Mouse (Mus musculus) heart, embryonic 12.5 days (tissue): Measurements from ENCODE around the gene Gse1. TPM values are rescaled to one million over a fixed set of nuclear protein-coding genes. Genes with fewer than 3 reads are reported as not detected.

Experiments used
- ATAC-seq: fragments of 200-750 bp; cut with Nextera tagmentation; 2 replicates; pipeline ENCODE4 v1.8.0; 2017; ENCODE audit warnings: moderate TSS enrichment, moderate library complexity; ENCODE audit not compliant: insufficient number of reproducible peaks, low FRiP score
- H3K27ac ChIP-seq: fragments of 300-500 bp; sonication (generic); 2 replicates; pipeline ENCODE4 v1.5.1; 2016; ENCODE audit warnings: mild to moderate bottlenecking, moderate library complexity; ENCODE audit not compliant: poor library complexity, severe bottlenecking
- H3K27me3 ChIP-seq: fragments of 300-500 bp; sonication (generic); replicated peaks from 2 replicates; pipeline ENCODE4 v1.6.1; 2016; ENCODE audit warnings: mild to moderate bottlenecking, moderate library complexity
- H3K36me3 ChIP-seq: fragments of 300-500 bp; sonication (generic); 2 replicates; pipeline ENCODE4 v1.6.1; 2016; ENCODE audit warnings: mild to moderate bottlenecking, moderate library complexity
- H3K4me1 ChIP-seq: fragments of 300-500 bp; sonication (generic); replicated peaks from 2 replicates; pipeline ENCODE4 v1.6.1; 2016; ENCODE audit warnings: mild to moderate bottlenecking
- H3K4me2 ChIP-seq: fragments of 300-500 bp; sonication (generic); 2 replicates; pipeline ENCODE4 v1.6.1; 2016; ENCODE audit warnings: mild to moderate bottlenecking, moderate library complexity
- H3K4me3 ChIP-seq: fragments of 300-500 bp; sonication (generic); 2 replicates; pipeline ENCODE4 v1.5.1; 2016; ENCODE audit warnings: mild to moderate bottlenecking
- H3K9ac ChIP-seq: fragments of 300-500 bp; sonication (generic); 2 replicates; pipeline ENCODE4 v1.6.1; 2016; ENCODE audit warnings: mild to moderate bottlenecking, moderate library complexity
- H3K9me3 ChIP-seq: fragments of 300-500 bp; sonication (generic); replicated peaks from 2 replicates; pipeline ENCODE4 v1.6.1; 2016; ENCODE audit warnings: mild to moderate bottlenecking, moderate library complexity
- WGBS: fragments of 180-500 bp; shearing (Covaris S2); methylation state at CpG from one replicate; pipeline ENCODE4 v1.1.7; 2016; 5-methylcytosine and 5-hydroxymethylcytosine counted together
- polyA plus RNA-seq: library from polyadenylated mRNA; unstranded; fragments of >200 nt; fragmentation: Nextera tagmentation; extraction: Ambion mirVana; gene quantifications from 2 replicates; pipeline ENCODE4 v1.2.1, GENCODE M21; 2016

The Gse1 gene
- polyA plus RNA-seq, 1 experiment from 2014 or later, result 14.0 TPM

GRCm38 (mm10) chr8:120492193-120492880 is 264.1 kb downstream of the Gse1 start:
- no peak overlapping the region for H3K27ac ChIP-seq

GRCm38 (mm10) chr8:120492881-120493220 is 264.6 kb downstream of the Gse1 start:
- peak overlapping the region; percentile 26 for H3K27ac ChIP-seq
- H3K4me3 ChIP-seq, result no peak overlapping the region
- peak overlapping the region; percentile 92 for H3K4me2 ChIP-seq
- no peaks in the 10 kb centered on the region for H3K9me3 ChIP-seq
- no peaks in the 10 kb centered on the region for H3K36me3 ChIP-seq
- no peaks in the 10 kb centered on the region for H3K27me3 ChIP-seq
- WGBS, result 18% methylated on average over 4 of the region's 4 CpGs
- H3K4me1 ChIP-seq, result peaks cover 81% of the 10 kb centered on the region
- no peak for ATAC-seq
- H3K9ac ChIP-seq, result peak overlapping the region; percentile 17; the same call in 1 of the 2 replicates

More at GRCm38 (mm10) chr8:120492193-120492880, 264.1 kb downstream of the Gse1 start:
- no peak for ATAC-seq
- peaks cover 76% of the 10 kb centered on the region for H3K4me1 ChIP-seq
- 26% methylated on average over 14 of the region's 14 CpGs for WGBS
- H3K9ac ChIP-seq, result peak overlapping the region; percentile 17; the same call in 1 of the 2 replicates
- H3K9me3 ChIP-seq, result no peaks in the 10 kb centered on the region
- no peak overlapping the region for H3K4me3 ChIP-seq
- peak overlapping the region; percentile 92 for H3K4me2 ChIP-seq
- H3K27me3 ChIP-seq, result no peaks in the 10 kb centered on the region
- H3K36me3 ChIP-seq, result no peaks in the 10 kb centered on the region

GRCm38 (mm10) chr8:120493508-120494464 is 265.5 kb downstream of the Gse1 start:
- H3K9ac ChIP-seq, result 0 out of 2 replicates have a peak overlapping the region, but pooled peaks have one; percentile 10
- 60% methylated on average over 16 of the region's 16 CpGs for WGBS
- peak overlapping the region; percentile 92 for H3K4me2 ChIP-seq
- H3K27ac ChIP-seq, result peak overlapping the region; percentile 89
- H3K36me3 ChIP-seq, result no peaks in the 10 kb centered on the region
- peaks cover 90% of the 10 kb centered on the region for H3K4me1 ChIP-seq
- ATAC-seq, result no peak
- H3K9me3 ChIP-seq, result no peaks in the 10 kb centered on the region
- no peaks in the 10 kb centered on the region for H3K27me3 ChIP-seq
- H3K4me3 ChIP-seq, result no peak overlapping the region

- peak overlapping the region; percentile 60 for H3K9ac ChIP-seq
- peak overlapping the region; percentile 89 for H3K27ac ChIP-seq
- H3K4me3 ChIP-seq, result no peak overlapping the region
- no peaks in the 10 kb centered on the region for H3K9me3 ChIP-seq
- no peaks in the 10 kb centered on the region for H3K36me3 ChIP-seq
- peak overlapping the region; percentile 49 for H3K4me2 ChIP-seq
- H3K27me3 ChIP-seq, result no peaks in the 10 kb centered on the region
- no peak for ATAC-seq
- 30% methylated on average over 15 of the region's 15 CpGs for WGBS
- H3K4me1 ChIP-seq, result peaks cover 99% of the 10 kb centered on the region
Measured at GRCm38 (mm10) chr8:120494903-120495302, 266.6 kb downstream of the Gse1 start.

- Histone ChIP-seq H3K4me1 (peaks cover 99% of the 10 kb centered on the region), H3K4me3 (no peak overlapping the region), H3K36me3 (no peaks in the 10 kb centered on the region), H3K9me3 (no peaks in the 10 kb centered on the region), H3K4me2 (peak overlapping the region; percentile 49; the same call in 1 of the 2 replicates), H3K27me3 (no peaks in the 10 kb centered on the region), H3K27ac (peak overlapping the region; percentile 89), H3K9ac (no peak overlapping the region)
- ATAC-seq, result no peak
- WGBS, result 61% methylated on average over 5 of the region's 5 CpGs
Measured at GRCm38 (mm10) chr8:120495461-120495860, 267.2 kb downstream of the Gse1 start.

GRCm38 (mm10) chr8:120496478-120496877 is 268.2 kb downstream of the Gse1 start:
- no peak overlapping the region for H3K9ac ChIP-seq
- WGBS, result 95% methylated on average over 15 of the region's 15 CpGs
- H3K4me1 ChIP-seq, result peaks cover 99% of the 10 kb centered on the region
- H3K9me3 ChIP-seq, result no peaks in the 10 kb centered on the region
- ATAC-seq, result no peak
- H3K36me3 ChIP-seq, result no peaks in the 10 kb centered on the region
- no peak overlapping the region for H3K4me3 ChIP-seq
- no peaks in the 10 kb centered on the region for H3K27me3 ChIP-seq
- H3K27ac ChIP-seq, result peak overlapping the region; percentile 99; the same call in 1 of the 2 replicates
- H3K4me2 ChIP-seq, result no peak overlapping the region

- 27% methylated on average over 11 of the region's 11 CpGs for WGBS
- H3K27me3 ChIP-seq, result no peaks in the 10 kb centered on the region
- peaks cover 99% of the 10 kb centered on the region for H3K4me1 ChIP-seq
- no peaks in the 10 kb centered on the region for H3K9me3 ChIP-seq
- H3K4me3 ChIP-seq, result no peak overlapping the region
- ATAC-seq, result no peak
- H3K9ac ChIP-seq, result peak overlapping the region; percentile 73
- no peaks in the 10 kb centered on the region for H3K36me3 ChIP-seq
- peak overlapping the region; percentile 83 for H3K4me2 ChIP-seq
- peak overlapping the region; percentile 99 for H3K27ac ChIP-seq
Measured at GRCm38 (mm10) chr8:120497503-120497946, 269.3 kb downstream of the Gse1 start.

GRCm38 (mm10) chr8:120498349-120498831 is 270.1 kb downstream of the Gse1 start:
- peaks cover 99% of the 10 kb centered on the region for H3K4me1 ChIP-seq
- WGBS, result 0% methylated on average over 4 of the region's 4 CpGs
- H3K9ac ChIP-seq, result peak overlapping the region; percentile 73; the same call in 1 of the 2 replicates
- peak overlapping the region; percentile 48 for H3K4me3 ChIP-seq
- no peaks in the 10 kb centered on the region for H3K9me3 ChIP-seq
- peak overlapping the region; percentile 99 for H3K27ac ChIP-seq
- no peaks in the 10 kb centered on the region for H3K36me3 ChIP-seq
- peak; percentile 78 for ATAC-seq
- no peaks in the 10 kb centered on the region for H3K27me3 ChIP-seq
- H3K4me2 ChIP-seq, result peak overlapping the region; percentile 83

GRCm38 (mm10) chr8:120498926-120499605 is 270.8 kb downstream of the Gse1 start:
- Histone ChIP-seq H3K9ac (peak overlapping the region; percentile 73), H3K36me3 (no peaks in the 10 kb centered on the region), H3K27ac (peak overlapping the region; percentile 99), H3K4me1 (peaks cover 99% of the 10 kb centered on the region), H3K4me3 (peak overlapping the region; percentile 48), H3K4me2 (peak overlapping the region; percentile 83), H3K9me3 (no peaks in the 10 kb centered on the region), H3K27me3 (no peaks in the 10 kb centered on the region)
- ATAC-seq, result peak; percentile 87
- 12% methylated on average over 9 of the region's 9 CpGs for WGBS

GRCm38 (mm10) chr8:120500701-120501261 is 272.5 kb downstream of the Gse1 start:
- H3K27me3 ChIP-seq, result no peaks in the 10 kb centered on the region
- 80% methylated on average over 8 of the region's 8 CpGs for WGBS
- H3K4me2 ChIP-seq, result 0 out of 2 replicates have a peak overlapping the region, but pooled peaks have one; percentile 1
- H3K4me3 ChIP-seq, result no peak overlapping the region
- H3K36me3 ChIP-seq, result no peaks in the 10 kb centered on the region
- ATAC-seq, result no peak
- peaks cover 99% of the 10 kb centered on the region for H3K4me1 ChIP-seq
- H3K9ac ChIP-seq, result 0 out of 2 replicates have a peak overlapping the region, but pooled peaks have one; percentile 4
- no peaks in the 10 kb centered on the region for H3K9me3 ChIP-seq
- no peak overlapping the region for H3K27ac ChIP-seq
